Mouse (Mus musculus) testis, adult 2 months (tissue): ENCODE measurements around the gene Gga3.

Experiments
- CTCF ChIP-seq: fragments of 200-500 bp; IDR thresholded peaks from 2 replicates; pipeline ENCODE4 v1.5.1; 2012; ENCODE audit warnings: low read depth, mild to moderate bottlenecking, inconsistent platforms, low read length, moderate library complexity; ENCODE audit not compliant: control insufficient read depth, insufficient read depth, insufficient replicate concordance
- POLR2A ChIP-seq: fragments of 200-500 bp; IDR thresholded peaks from 2 replicates; pipeline ENCODE4 v1.6.1; 2012; ENCODE audit warnings: low read depth, mild to moderate bottlenecking, inconsistent platforms, low read length, moderate library complexity; ENCODE audit not compliant: control insufficient read depth

DNA sequence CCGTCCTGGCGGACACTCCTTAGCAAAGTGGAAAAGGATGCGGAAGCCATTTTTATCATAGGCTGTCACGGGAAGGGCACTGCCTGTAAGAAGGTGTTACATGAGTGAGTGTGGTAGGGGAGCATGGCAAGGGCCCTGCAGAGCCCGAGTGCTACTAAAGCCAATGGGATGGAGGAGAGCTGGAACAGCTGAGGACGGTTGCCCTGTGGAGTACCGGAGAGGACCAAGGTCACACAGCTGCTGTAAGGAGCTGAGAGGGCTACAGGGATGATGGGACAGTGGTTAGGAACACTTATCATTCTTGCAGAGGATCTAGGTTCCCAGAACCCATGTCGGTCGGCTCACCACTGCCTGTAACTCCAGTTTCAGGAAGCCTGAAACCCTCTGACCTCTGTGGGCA, 17.4 kb downstream of the Gga3 start:
- TF ChIP-seq POLR2A (no peak), CTCF (no peak)
